Mouse (Mus musculus): ENCODE measurements around the gene Lnx1. TPM values are rescaled to one million over a fixed set of nuclear protein-coding genes. Genes with fewer than 3 reads are reported as not detected.

The Lnx1 gene
- polyA plus RNA-seq, 1 experiment, result 0.05 TPM

DNA sequence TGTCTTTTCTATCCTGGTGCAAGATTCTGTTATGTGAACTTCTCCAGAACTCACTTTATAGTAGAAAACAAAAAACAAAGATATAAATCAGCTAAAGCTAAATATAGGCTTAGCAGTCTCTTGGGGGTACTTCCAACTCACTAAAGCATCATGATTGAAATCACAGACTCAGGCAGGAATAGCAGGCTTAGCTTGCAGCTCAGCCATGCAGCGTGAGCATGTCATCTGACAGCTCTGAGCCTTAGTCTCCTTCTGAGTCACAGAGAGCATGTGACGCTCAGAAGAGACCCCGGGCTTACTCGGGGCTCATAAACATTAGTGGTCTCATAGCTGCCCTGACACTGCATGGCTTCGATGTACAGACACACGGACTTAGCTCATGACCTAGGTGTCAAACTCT is 100.7 kb downstream of the Lnx1 start:
- no peak overlapping the region for H3K27ac ChIP-seq (ENCODE audit: insufficient read depth, low read length)
- no peak for DNase-seq (ENCODE audit: low read depth in 1 of 2, low spot score in 2 of 2)
- H3K27me3 ChIP-seq (ENCODE audit: control insufficient read depth, insufficient read depth, low read length), result no peaks in the 10 kb centered on the region
- 95% methylated on average over 6 of the region's 6 CpGs for WGBS
- H3K4me1 ChIP-seq (ENCODE audit: control insufficient read depth, insufficient read depth, insufficient read length), result no peaks in the 10 kb centered on the region
- TF ChIP-seq CTCF (IDR thresholded peaks at IDR 0.05; ENCODE audit: extremely low read depth, insufficient read depth, insufficient read length, insufficient replicate concordance) (no peak), POLR2A (IDR thresholded peaks at IDR 0.05; ENCODE audit: low read depth, low read length) (no peak)
- H3K4me3 ChIP-seq (ENCODE audit: extremely low read depth, insufficient read depth, insufficient read length), result no peak overlapping the region
- H3K36me3 ChIP-seq (ENCODE audit: control insufficient read depth, insufficient read depth, low read length), result peaks cover 11% of the 10 kb centered on the region

DNA sequence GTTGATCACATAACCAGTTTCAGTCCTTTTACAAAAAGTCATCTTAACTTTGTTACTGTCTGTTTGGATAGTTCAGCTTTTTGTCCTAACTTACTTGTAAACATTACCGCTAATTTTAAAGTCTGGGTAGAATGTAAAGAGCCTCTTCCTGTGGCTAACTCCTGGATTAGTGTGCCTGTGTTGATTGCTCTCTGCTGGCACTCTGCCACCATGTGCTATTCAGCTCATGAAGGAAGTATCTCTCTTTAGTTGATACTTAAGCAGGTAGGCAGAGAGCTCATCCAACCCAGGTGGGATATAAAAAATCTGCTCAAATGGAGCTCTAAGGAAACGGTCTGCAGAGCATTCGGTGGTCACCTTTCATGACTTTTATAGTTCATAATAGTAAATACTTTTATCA is 101.5 kb downstream of the Lnx1 start:
- Histone ChIP-seq H3K4me3 (ENCODE audit: extremely low read depth, insufficient read depth, insufficient read length) (no peak overlapping the region), H3K4me1 (ENCODE audit: control insufficient read depth, insufficient read depth, insufficient read length) (no peaks in the 10 kb centered on the region), H3K27ac (ENCODE audit: insufficient read depth, low read length) (no peak overlapping the region), H3K27me3 (ENCODE audit: control insufficient read depth, insufficient read depth, low read length) (no peaks in the 10 kb centered on the region), H3K36me3 (ENCODE audit: control insufficient read depth, insufficient read depth, low read length) (peaks cover 16% of the 10 kb centered on the region)
- DNase-seq (ENCODE audit: low read depth in 1 of 2, low spot score in 2 of 2), result no peak
- TF ChIP-seq CTCF (IDR thresholded peaks at IDR 0.05; ENCODE audit: extremely low read depth, insufficient read depth, insufficient read length, insufficient replicate concordance), result no peak
- WGBS, result 86% methylated on average over 3 of the region's 3 CpGs

DNA sequence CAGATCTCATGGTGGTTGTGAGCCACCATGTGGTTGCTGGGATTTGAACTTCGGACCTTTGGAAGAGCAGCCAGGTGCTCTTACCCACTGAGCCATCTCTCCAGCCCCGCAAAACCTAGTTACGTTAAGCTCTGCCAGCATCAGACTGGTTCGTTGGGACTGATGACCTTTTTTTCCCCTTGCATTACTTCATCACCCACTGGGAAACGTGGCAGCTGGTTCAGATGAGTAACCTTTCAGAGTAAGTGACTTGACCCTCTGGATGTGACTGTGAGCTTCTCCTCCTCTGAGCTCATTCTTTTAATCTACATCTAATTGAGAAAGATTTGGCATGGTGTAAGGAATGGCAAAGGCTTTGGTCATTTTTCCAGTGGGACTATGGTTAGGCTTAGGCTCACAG is 102.7 kb downstream of the Lnx1 start:
- H3K4me3 ChIP-seq (ENCODE audit: extremely low read depth, insufficient read depth, insufficient read length), result no peak overlapping the region
- no peaks in the 10 kb centered on the region for H3K4me1 ChIP-seq (ENCODE audit: control insufficient read depth, insufficient read depth, insufficient read length)
- no peaks in the 10 kb centered on the region for H3K27me3 ChIP-seq (ENCODE audit: control insufficient read depth, insufficient read depth, low read length)
- H3K36me3 ChIP-seq (ENCODE audit: control insufficient read depth, insufficient read depth, low read length), result peaks cover 22% of the 10 kb centered on the region
- WGBS, result 90% methylated on average over 5 of the region's 5 CpGs
- TF ChIP-seq POLR2A (IDR thresholded peaks at IDR 0.05; ENCODE audit: low read depth, low read length) (no peak), CTCF (IDR thresholded peaks at IDR 0.05; ENCODE audit: extremely low read depth, insufficient read depth, insufficient read length, insufficient replicate concordance) (no peak)
- no peak for DNase-seq (ENCODE audit: low read depth in 1 of 2, low spot score in 2 of 2)
- H3K27ac ChIP-seq (ENCODE audit: insufficient read depth, low read length), result no peak overlapping the region

DNA sequence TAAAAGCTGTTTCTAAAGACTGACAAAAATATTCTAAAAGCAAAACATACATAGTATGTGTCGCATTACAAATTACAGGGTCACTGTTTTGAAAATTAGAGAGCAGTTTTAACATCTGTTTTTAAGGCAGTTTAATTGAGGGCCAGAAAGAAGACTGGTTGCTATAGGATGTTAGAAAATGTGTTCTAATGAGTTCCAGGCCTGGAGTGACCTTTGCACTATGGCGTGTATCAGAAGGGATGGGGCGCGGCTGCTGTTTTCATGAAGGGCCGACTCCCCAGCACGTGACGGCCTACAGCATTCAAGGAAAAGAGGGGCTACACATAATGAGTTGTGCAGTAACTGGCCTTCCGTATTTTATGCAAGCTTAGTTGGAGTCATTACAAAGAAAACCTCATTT is 109.6 kb downstream of the Lnx1 start:
- DNase-seq (ENCODE audit: low read depth in 1 of 2, low spot score in 2 of 2), result no peak
- Histone ChIP-seq H3K27ac (ENCODE audit: insufficient read depth, low read length) (no peak overlapping the region), H3K36me3 (ENCODE audit: control insufficient read depth, insufficient read depth, low read length) (peaks cover 40% of the 10 kb centered on the region), H3K27me3 (ENCODE audit: control insufficient read depth, insufficient read depth, low read length) (no peaks in the 10 kb centered on the region), H3K4me3 (ENCODE audit: extremely low read depth, insufficient read depth, insufficient read length) (no peak overlapping the region), H3K4me1 (ENCODE audit: control insufficient read depth, insufficient read depth, insufficient read length) (no peaks in the 10 kb centered on the region)
- 96% methylated on average over 8 of the region's 8 CpGs for WGBS
- TF ChIP-seq POLR2A (IDR thresholded peaks at IDR 0.05; ENCODE audit: low read depth, low read length), result no peak
- TF ChIP-seq CTCF (IDR thresholded peaks at IDR 0.05; ENCODE audit: extremely low read depth, insufficient read depth, insufficient read length, insufficient replicate concordance), result no peak

DNA sequence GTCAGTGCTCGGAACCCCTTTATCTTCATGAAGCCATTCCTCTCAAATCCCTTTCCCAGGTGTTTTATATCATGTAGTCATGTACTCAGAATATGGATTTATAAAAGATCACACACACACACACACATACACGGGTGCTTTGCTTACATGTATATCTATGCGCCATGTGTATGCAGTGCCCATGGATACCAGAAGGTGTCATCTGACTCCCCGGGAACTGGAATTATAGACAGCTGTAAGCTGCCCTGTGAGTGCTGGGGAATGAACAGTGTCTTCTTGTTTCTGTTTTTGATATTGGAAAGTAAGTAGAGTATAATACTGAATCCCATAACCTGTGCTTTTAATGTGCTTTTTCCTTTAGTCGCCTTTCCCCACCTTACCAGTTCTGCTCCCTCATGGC is 111.3 kb downstream of the Lnx1 start:
- no peak for DNase-seq (ENCODE audit: low read depth in 1 of 2, low spot score in 2 of 2)
- H3K27ac ChIP-seq (ENCODE audit: insufficient read depth, low read length), result no peak overlapping the region
- H3K27me3 ChIP-seq (ENCODE audit: control insufficient read depth, insufficient read depth, low read length), result no peaks in the 10 kb centered on the region
- no peak for TF ChIP-seq CTCF (IDR thresholded peaks at IDR 0.05; ENCODE audit: extremely low read depth, insufficient read depth, insufficient read length, insufficient replicate concordance)
- TF ChIP-seq POLR2A (IDR thresholded peaks at IDR 0.05; ENCODE audit: low read depth, low read length), result no peak
- WGBS, result 94% methylated on average over 5 of the region's 5 CpGs
- no peaks in the 10 kb centered on the region for H3K4me1 ChIP-seq (ENCODE audit: control insufficient read depth, insufficient read depth, insufficient read length)
- peaks cover 37% of the 10 kb centered on the region for H3K36me3 ChIP-seq (ENCODE audit: control insufficient read depth, insufficient read depth, low read length)
- no peak overlapping the region for H3K4me3 ChIP-seq (ENCODE audit: extremely low read depth, insufficient read depth, insufficient read length)

DNA sequence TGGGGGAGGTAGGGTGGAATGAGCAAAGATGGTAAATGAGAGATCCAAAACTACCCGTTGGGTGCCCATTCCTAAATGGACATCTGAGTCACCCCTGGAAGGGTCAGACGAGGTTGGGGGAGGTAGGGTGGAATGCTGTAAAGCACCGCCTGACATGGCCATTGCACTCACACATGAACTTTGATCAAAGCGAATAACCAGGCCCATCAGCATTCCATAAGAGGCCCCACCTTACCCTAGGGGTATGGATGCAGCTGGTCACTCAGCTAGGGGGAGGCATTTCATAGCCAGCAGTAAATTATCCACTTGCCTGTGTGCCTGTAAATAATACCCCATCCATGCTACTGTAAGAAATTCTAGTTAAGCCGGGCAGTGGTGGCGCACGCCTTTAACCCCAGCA is 113.6 kb downstream of the Lnx1 start:
- Histone ChIP-seq H3K4me3 (ENCODE audit: extremely low read depth, insufficient read depth, insufficient read length) (no peak overlapping the region), H3K36me3 (ENCODE audit: control insufficient read depth, insufficient read depth, low read length) (peaks cover 31% of the 10 kb centered on the region), H3K27me3 (ENCODE audit: control insufficient read depth, insufficient read depth, low read length) (no peaks in the 10 kb centered on the region), H3K27ac (ENCODE audit: insufficient read depth, low read length) (no peak overlapping the region), H3K4me1 (ENCODE audit: control insufficient read depth, insufficient read depth, insufficient read length) (no peaks in the 10 kb centered on the region)
- DNase-seq (ENCODE audit: low read depth in 1 of 2, low spot score in 2 of 2), result no peak
- WGBS, result 95% methylated on average over 7 of the region's 7 CpGs
- no peak for TF ChIP-seq CTCF (IDR thresholded peaks at IDR 0.05; ENCODE audit: extremely low read depth, insufficient read depth, insufficient read length, insufficient replicate concordance)
- TF ChIP-seq POLR2A (IDR thresholded peaks at IDR 0.05; ENCODE audit: low read depth, low read length), result no peak

DNA sequence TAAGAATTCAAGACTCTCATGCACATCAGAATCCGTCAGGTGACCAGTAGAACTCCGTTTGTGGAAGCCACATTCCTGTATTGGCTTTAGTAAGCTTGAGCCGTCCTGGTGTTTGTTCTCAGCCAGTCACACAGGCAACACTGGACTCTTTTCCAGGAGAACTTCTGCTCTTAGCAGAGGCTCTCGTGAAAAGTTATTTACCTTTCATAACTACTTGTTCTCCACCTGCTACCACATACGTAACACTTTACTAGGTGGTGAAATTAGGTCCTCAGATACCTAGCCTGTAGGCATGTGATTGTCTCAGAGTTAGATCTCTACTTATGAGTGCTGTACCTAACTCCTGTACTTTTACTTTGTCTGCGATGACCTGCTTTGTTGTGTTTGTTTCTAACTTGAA is 130.9 kb downstream of the Lnx1 start:
- DNase-seq (ENCODE audit: low read depth in 1 of 2, low spot score in 2 of 2), result no peak
- TF ChIP-seq CTCF (IDR thresholded peaks at IDR 0.05; ENCODE audit: extremely low read depth, insufficient read depth, insufficient read length, insufficient replicate concordance) (no peak), POLR2A (IDR thresholded peaks at IDR 0.05; ENCODE audit: low read depth, low read length) (no peak)
- Histone ChIP-seq H3K4me3 (ENCODE audit: extremely low read depth, insufficient read depth, insufficient read length) (no peak overlapping the region), H3K36me3 (ENCODE audit: control insufficient read depth, insufficient read depth, low read length) (peaks cover 21% of the 10 kb centered on the region), H3K4me1 (ENCODE audit: control insufficient read depth, insufficient read depth, insufficient read length) (no peaks in the 10 kb centered on the region), H3K27me3 (ENCODE audit: control insufficient read depth, insufficient read depth, low read length) (no peaks in the 10 kb centered on the region), H3K27ac (ENCODE audit: insufficient read depth, low read length) (no peak overlapping the region)
- WGBS, result 96% methylated on average over 6 of the region's 6 CpGs
